Mouse (Mus musculus): Measurements from ENCODE around the gene Acss1.
A peak's percentile ranks its signal among the peaks of the same experiment; 100 is the strongest.

The Acss1 gene

GRCm38 (mm10) chr2:150667820-150668766 is at the start of gene Acss1:
Gene Acss1 (minus strand): TSS chr2:150668500.
- no peak for DNase-seq (ENCODE audit: low read depth)

- no peak for DNase-seq (ENCODE audit: low read depth)
These were observed 43.9 kb upstream of the Acss1 start for GRCm38 (mm10) chr2:150712167-150712674.

DNA sequence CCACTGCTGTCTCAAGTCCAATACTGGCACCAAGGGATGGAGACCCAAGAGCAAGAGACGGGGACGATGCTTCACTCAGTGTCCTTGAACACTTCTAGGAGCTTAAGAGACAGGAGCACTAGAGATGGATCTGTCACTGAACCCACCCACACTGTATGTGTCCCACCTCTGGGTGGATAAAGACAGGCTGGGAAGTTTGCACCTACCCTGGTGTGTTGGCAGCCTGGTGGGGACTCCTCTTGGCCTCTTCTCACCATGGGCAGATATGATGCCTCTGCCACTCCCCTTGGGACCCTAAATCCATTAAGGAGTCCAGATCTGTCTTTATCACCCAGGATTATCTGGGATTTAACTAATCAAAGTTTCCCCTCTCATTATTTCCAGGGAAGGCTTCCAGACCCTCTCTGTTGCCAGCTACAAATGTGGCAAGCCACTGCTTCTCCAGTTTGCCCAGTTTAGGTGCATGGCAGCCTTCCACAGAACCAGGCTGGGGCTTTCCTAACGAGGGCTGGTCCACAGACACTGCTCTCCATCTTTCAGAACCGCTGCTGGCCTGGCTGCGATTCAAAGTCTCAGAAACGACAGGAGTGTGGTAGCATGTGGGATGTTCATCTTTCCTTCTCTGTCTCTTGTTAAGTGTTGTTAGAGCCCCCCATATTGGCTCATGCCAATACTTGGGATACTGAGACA is 23.3 kb upstream of the Acss1 start:
- no peak for DNase-seq (ENCODE audit: low read depth)

GRCm38 (mm10) chr2:150690216-150690615 is 21.9 kb upstream of the Acss1 start:
- DNase-seq (ENCODE audit: low read depth): no peak

DNA sequence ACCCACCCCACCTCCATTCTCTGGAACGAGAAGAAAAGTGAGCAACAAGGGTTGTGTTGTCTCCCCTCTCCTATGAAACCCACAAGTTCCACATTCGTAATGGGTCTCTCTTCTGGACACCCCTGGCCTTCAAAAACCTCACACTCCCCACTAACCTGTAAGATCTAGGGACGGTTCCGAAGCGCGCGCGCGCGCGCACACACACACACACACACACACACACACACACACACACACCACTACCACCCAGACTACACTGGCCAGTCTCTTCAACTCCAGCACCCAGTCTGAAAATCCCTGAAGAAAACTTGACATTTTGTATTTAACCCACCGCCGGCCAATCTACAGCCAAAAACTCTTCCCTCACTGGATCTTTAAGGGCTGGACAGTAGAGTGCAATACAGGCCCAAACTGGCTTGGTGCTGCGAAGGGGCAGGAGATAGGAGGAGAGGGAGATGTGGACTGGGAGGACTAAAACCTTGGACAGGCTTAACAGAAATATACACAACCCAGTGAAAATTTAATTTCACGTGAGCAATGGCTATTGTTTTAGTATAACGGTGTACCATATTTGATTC is 21.0 kb upstream of the Acss1 start, which contains the start of gene Vsx1:
Gene Vsx1, minus strand, starts transcription at position 138 of the 578 bp plus-strand sequence.
- DNase-seq (ENCODE audit: low read depth): no peak

- no peak for DNase-seq (ENCODE audit: low read depth)
These were observed 20.4 kb upstream of the Acss1 start for GRCm38 (mm10) chr2:150688541-150689186.

- DNase-seq (ENCODE audit: low read depth): no peak
These were observed 19.7 kb upstream of the Acss1 start for GRCm38 (mm10) chr2:150687871-150688540.

DNA sequence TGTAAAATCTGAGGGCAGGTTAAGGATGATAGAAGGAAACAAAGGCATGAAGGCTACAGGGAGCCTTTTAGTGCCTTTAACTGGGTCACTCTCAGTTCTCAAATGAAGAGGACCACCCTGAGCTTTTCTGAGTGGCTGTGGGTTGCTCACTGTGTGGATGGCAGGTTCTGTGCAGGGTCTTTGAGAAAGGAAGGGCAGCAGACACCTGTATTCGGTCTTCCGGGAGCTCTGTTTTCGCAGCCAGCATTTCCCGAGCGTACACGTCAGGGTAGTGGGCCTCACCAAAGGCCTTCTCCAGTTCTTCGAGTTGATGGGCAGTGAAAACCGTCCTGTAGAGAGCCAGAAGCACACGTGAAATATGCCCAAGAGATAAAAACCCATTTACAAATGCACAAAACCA is 17.1 kb upstream of the Acss1 start:
- DNase-seq (ENCODE audit: low read depth): no peak

DNA sequence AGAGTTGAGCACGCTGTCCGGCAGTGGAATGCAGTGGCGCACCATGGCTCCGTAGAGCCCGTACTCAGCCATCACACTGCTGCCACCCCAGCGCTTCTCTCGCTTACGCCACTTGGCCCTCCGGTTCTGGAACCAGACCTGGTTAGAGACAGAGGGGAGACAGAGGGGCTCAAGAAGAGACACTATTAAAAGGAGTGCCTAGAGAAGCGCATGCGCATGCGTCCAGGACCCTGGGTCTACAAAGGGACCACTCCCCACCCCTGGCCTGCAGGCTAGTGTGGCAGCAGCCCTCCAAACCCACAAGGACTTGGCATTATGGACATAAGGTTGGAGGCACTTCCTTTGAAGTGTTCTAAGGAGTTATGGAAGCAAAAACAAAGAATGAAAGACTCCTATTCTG is 16.2 kb upstream of the Acss1 start:
- no peak for DNase-seq (ENCODE audit: low read depth)

DNA sequence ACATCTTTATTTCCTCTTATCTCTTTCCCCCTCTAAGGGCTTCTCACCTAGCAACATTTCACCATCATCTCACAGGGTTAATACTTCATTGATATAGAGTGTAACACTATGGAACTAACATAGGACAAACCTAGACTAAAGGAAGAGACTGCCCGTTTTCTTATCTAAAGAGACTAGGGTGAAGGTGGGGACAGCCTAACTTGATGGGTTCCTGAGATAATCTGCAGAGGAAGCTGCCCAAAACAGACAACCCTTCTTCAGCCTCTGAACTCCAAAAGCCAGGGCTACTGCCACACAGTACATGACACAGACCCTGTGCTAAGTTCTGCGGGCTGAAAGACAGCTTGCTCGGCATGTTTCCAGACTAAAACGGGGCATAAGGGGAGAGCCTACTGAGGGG is 13.3 kb upstream of the Acss1 start:
- DNase-seq (ENCODE audit: low read depth): no peak

- DNase-seq (ENCODE audit: low read depth): peak; percentile 12
These were observed 10.1 kb upstream of the Acss1 start for GRCm38 (mm10) chr2:150678392-150678791.

DNA sequence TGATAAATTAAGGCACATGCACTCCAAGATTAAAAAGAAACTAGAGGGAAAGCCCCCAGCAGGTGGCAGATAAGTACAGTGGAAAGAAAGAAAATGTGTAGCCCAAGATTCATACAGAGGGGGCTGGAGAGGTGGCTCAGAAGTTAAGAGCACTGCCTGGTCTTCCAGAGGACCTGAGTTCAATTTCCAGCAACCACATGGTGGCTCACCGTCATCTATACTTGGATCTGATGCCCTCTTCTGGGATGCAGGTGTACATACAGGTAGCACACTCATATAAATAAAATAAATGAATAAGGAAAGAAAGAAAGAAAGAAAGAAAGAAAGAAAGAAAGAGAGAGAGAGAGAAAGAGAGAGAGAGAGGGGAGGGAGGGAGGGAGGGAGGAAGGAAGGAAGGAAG is 7.2 kb upstream of the Acss1 start:
- DNase-seq (ENCODE audit: low read depth): no peak

GRCm38 (mm10) chr2:150674900-150675299 is 6.6 kb upstream of the Acss1 start:
- DNase-seq (ENCODE audit: low read depth): peak; percentile 17

GRCm38 (mm10) chr2:150673929-150674328 is 5.6 kb upstream of the Acss1 start:
- DNase-seq (ENCODE audit: low read depth): no peak

- DNase-seq (ENCODE audit: low read depth): no peak
These were observed 3.5 kb upstream of the Acss1 start for GRCm38 (mm10) chr2:150671609-150672290.

- DNase-seq (ENCODE audit: low read depth): no peak
These were observed 2.6 kb upstream of the Acss1 start for GRCm38 (mm10) chr2:150670926-150671325.

DNA sequence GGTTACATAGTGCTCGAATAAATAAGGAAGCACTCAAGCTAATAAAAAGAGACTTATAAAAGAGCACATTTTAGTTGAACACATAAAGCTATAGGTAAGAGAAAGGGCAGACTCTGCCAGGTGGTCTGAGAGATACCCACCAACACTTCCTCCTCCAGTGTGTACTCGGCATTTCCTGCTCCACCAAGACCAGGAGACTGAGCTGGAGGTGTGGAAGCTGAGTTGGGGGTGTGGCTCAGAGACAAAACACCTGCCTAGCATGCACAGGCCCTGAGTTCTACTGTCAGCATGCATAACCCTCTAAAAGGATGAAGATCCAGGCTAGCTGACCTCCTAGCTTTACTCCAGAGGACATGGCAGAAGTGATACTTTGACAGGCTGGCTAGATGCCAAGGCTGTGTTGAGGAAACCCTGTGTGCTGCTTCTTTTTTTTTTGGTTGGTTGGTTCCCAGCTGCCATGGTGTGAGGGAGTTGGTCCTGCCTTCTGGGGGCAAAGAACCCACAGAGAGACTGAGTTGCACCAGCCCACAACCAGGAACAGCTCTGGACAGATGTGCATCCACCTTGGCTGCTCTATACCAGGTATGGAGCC is 1.2 kb upstream of the Acss1 start:
- no peak for DNase-seq (ENCODE audit: low read depth)

GRCm38 (mm10) chr2:150668956-150669355 is 656 bp upstream of the Acss1 start:
- DNase-seq (ENCODE audit: low read depth): no peak

DNA sequence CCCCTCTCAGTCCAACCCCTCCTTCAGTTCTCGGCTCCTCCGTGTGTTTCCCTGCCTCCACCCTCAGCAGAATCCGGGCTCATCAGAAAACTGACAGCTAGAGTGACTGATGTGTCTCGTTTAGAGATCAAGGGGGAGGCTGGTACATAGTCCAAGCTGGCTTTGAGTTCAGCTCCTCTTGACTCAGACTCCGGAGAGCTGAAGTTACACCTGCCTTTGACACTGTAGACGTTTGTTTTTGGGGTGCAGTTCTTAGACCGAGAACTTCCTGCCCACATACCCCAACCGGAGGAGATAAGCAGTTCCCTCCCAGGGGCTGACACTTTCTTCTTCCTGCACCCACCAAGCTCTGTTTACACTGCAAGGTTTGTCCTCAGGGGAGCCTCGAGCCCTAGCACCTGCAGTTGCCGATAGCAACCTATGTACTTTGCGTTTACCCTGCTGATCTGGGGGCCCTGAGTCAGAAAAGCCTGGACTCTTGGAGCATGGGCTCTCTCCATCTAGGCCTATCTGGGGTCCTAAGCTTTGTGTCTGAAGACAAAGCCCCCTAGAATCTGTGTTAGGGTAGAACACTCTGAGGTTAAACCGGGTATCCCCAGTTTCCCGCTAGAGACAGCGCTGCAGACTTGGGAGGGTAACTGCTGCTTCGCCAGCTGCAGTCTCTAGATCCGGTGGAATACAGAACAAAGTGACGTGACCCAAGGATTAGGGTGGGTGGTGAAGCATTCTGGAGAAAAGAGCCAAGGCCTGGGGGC is 1.1 kb downstream of the Acss1 start:
- DNase-seq (ENCODE audit: low read depth): no peak

- DNase-seq (ENCODE audit: low read depth): no peak
These were observed 1.6 kb downstream of the Acss1 start for GRCm38 (mm10) chr2:150666723-150667064.
